In genomic region chr2:60636910-60637761, GRCm38 (mm10) we compare ENCODE assay signal across 15 mouse cellular contexts.
DNase-seq lines count a peak whose midpoint lies in the region; ATAC-seq and TF ChIP-seq lines count a peak whose summit lies in the region.
"Had no signal": no experiment of that assay in that cellular context is flagged by ENCODE, and none has a peak within 500 bp of the region (broad histone marks: within the 10 kb centered on the region; RNA-seq: fewer than 3 reads in every experiment).

No protein-coding gene starts in this region.

- WGBS in embryonic facial prominence, embryonic 14.5 days, result 53% methylated on average over 20 of the region's 20 CpGs
- 60% methylated on average over 20 of the region's 20 CpGs for WGBS in embryonic facial prominence, embryonic 10.5 days
- 28% methylated on average over 20 of the region's 20 CpGs for WGBS in lung, embryonic 15.5 days
- WGBS in forebrain, postnatal 0 days, result 19% methylated on average over 20 of the region's 20 CpGs
- 29% methylated on average over 20 of the region's 20 CpGs for WGBS in midbrain, embryonic 16.5 days

- DNase-seq in embryonic facial prominence, embryonic 14.5 days (ENCODE audit: low spot score), result no peak
- no peak for DNase-seq in embryonic facial prominence, embryonic 10.5 days (ENCODE audit: low spot score)
- no peak for DNase-seq in lung, postnatal 10 days
- no peak for DNase-seq in forebrain, postnatal 0 days
- DNase-seq in thymus, postnatal 36 days, result no peak
- DNase-seq in adrenal gland, adult 18-20 months (ENCODE audit: low spot score in 2 of 2), result no peak
- DNase-seq: adrenal gland, postnatal 25 days; cerebellum, adult 9-11 months; gastrocnemius, postnatal 25 days; heart, postnatal 4 days; kidney, adult 11 months; kidney, postnatal 25 days had no signal

- H3K9me3 ChIP-seq in embryonic facial prominence, embryonic 14.5 days (ENCODE audit: control insufficient read depth, low read length), result no peaks in the 10 kb centered on the region
- no peaks in the 10 kb centered on the region for H3K9me3 ChIP-seq in embryonic facial prominence, embryonic 10.5 days
- no peaks in the 10 kb centered on the region for H3K9me3 ChIP-seq in lung, embryonic 15.5 days
- no peaks in the 10 kb centered on the region for H3K9me3 ChIP-seq in forebrain, postnatal 0 days (ENCODE audit: low read length)
- no peaks in the 10 kb centered on the region for H3K9me3 ChIP-seq in midbrain, embryonic 16.5 days (replicated peaks; ENCODE audit: control insufficient read depth, low read length, poor library complexity, severe bottlenecking)
- H3K9me3 ChIP-seq: embryonic facial prominence, embryonic 12.5 days had no signal

- H3K9ac ChIP-seq in embryonic facial prominence, embryonic 14.5 days (ENCODE audit: low read depth, low read length), result no peak overlapping the region
- no peak overlapping the region for H3K9ac ChIP-seq in lung, embryonic 15.5 days
- no peak overlapping the region for H3K9ac ChIP-seq in forebrain, postnatal 0 days
- peak overlapping the region; percentile 8; the same call in 1 of the 2 replicates for H3K9ac ChIP-seq in midbrain, embryonic 16.5 days (ENCODE audit: low read depth, low read length)
- H3K9ac ChIP-seq: embryonic facial prominence, embryonic 12.5 days had no signal

- no peak overlapping the region for H3K27ac ChIP-seq in embryonic facial prominence, embryonic 14.5 days (replicated peaks; ENCODE audit: low read depth, low read length)
- H3K27ac ChIP-seq in embryonic facial prominence, embryonic 10.5 days (replicated peaks), result no peak overlapping the region
- 0 out of 2 replicates have a peak overlapping the region, but pooled peaks have one; percentile 22 for H3K27ac ChIP-seq in lung, embryonic 15.5 days
- H3K27ac ChIP-seq in forebrain, postnatal 0 days (ENCODE audit: low read depth, low read length), result no peak overlapping the region
- no peak overlapping the region for H3K27ac ChIP-seq in midbrain, embryonic 16.5 days (ENCODE audit: low read length)
- H3K27ac ChIP-seq: embryonic facial prominence, embryonic 12.5 days had no signal

- no peaks in the 10 kb centered on the region for H3K36me3 ChIP-seq in embryonic facial prominence, embryonic 14.5 days (ENCODE audit: control insufficient read depth, insufficient read depth, low read length)
- H3K36me3 ChIP-seq in embryonic facial prominence, embryonic 10.5 days (replicated peaks), result no peaks in the 10 kb centered on the region
- no peaks in the 10 kb centered on the region for H3K36me3 ChIP-seq in lung, embryonic 15.5 days
- no peaks in the 10 kb centered on the region for H3K36me3 ChIP-seq in forebrain, postnatal 0 days (ENCODE audit: insufficient read depth)
- no peaks in the 10 kb centered on the region for H3K36me3 ChIP-seq in midbrain, embryonic 16.5 days (ENCODE audit: control insufficient read depth, insufficient read depth, low read length)
- H3K36me3 ChIP-seq: embryonic facial prominence, embryonic 12.5 days had no signal

- H3K4me1 ChIP-seq in embryonic facial prominence, embryonic 14.5 days (ENCODE audit: control insufficient read depth, insufficient read depth, low read length), result no peaks in the 10 kb centered on the region
- peaks cover 23% of the 10 kb centered on the region for H3K4me1 ChIP-seq in embryonic facial prominence, embryonic 10.5 days
- H3K4me1 ChIP-seq in lung, embryonic 15.5 days, result peaks cover 17% of the 10 kb centered on the region
- no peaks in the 10 kb centered on the region for H3K4me1 ChIP-seq in forebrain, postnatal 0 days (ENCODE audit: insufficient read depth)
- peaks cover 14% of the 10 kb centered on the region for H3K4me1 ChIP-seq in midbrain, embryonic 16.5 days (ENCODE audit: control insufficient read depth, insufficient read depth, low read length)

- no peak overlapping the region for H3K4me2 ChIP-seq in embryonic facial prominence, embryonic 14.5 days (ENCODE audit: low read depth, low read length)
- no peak overlapping the region; the same call in 1 of the 2 replicates for H3K4me2 ChIP-seq in lung, embryonic 15.5 days
- peak overlapping the region; percentile 26 for H3K4me2 ChIP-seq in forebrain, postnatal 0 days (ENCODE audit: low read depth)
- H3K4me2 ChIP-seq in midbrain, embryonic 16.5 days (ENCODE audit: low read length), result peak overlapping the region; percentile 32; the same call in 1 of the 2 replicates
- H3K4me2 ChIP-seq: embryonic facial prominence, embryonic 12.5 days had no signal

- no peak overlapping the region for H3K4me3 ChIP-seq in embryonic facial prominence, embryonic 14.5 days (ENCODE audit: low read depth, low read length)
- no peak overlapping the region for H3K4me3 ChIP-seq in embryonic facial prominence, embryonic 10.5 days
- H3K4me3 ChIP-seq in lung, embryonic 15.5 days, result no peak overlapping the region
- no peak overlapping the region for H3K4me3 ChIP-seq in forebrain, postnatal 0 days (ENCODE audit: low read depth, low read length)
- H3K4me3 ChIP-seq in midbrain, embryonic 16.5 days (ENCODE audit: low read depth, low read length), result no peak overlapping the region
- H3K4me3 ChIP-seq: embryonic facial prominence, embryonic 12.5 days had no signal

- ATAC-seq in embryonic facial prominence, embryonic 14.5 days (ENCODE audit: low read depth), result peak; percentile 55; the same call in 1 of the 2 replicates
- ATAC-seq in lung, embryonic 15.5 days (ENCODE audit: borderline replicate concordance, extremely low read depth, low FRiP score, low TSS enrichment), result no peak; the same call in 1 of the 2 replicates
- ATAC-seq in forebrain, postnatal 0 days, result peak; percentile 18; the same call in 1 of the 2 replicates
- peak; percentile 56; the same call in 1 of the 2 replicates for ATAC-seq in midbrain, embryonic 16.5 days

- TF ChIP-seq CTCF in forebrain, postnatal 0 days (IDR thresholded peaks at IDR 0.05; ENCODE audit: low read depth), result no peak

- H3K27me3 ChIP-seq in embryonic facial prominence, embryonic 14.5 days (replicated peaks; ENCODE audit: control insufficient read depth, insufficient read depth, low read length), result no peaks in the 10 kb centered on the region
- H3K27me3 ChIP-seq in embryonic facial prominence, embryonic 10.5 days (replicated peaks; ENCODE audit: low read depth, poor library complexity, severe bottlenecking), result 0 out of 2 replicates have a peak, but pooled peaks cover 13% of the 10 kb centered on the region
- H3K27me3 ChIP-seq in lung, embryonic 15.5 days, result no peaks in the 10 kb centered on the region
- no peaks in the 10 kb centered on the region; the same call in 1 of the 2 replicates for H3K27me3 ChIP-seq in forebrain, postnatal 0 days (ENCODE audit: insufficient read depth, low read length)
- H3K27me3 ChIP-seq in midbrain, embryonic 16.5 days (ENCODE audit: control insufficient read depth, insufficient read depth, low read depth, low read length), result no peaks in the 10 kb centered on the region; the same call in 1 of the 2 replicates
- H3K27me3 ChIP-seq: embryonic facial prominence, embryonic 12.5 days had no signal

Comparison
In these comparisons a context has a peak if more than half of its experiments do, and no peak if none do; other contexts are left out.
1. H3K4me2 ChIP-seq: peak in forebrain, postnatal 0 days (single experiment) and midbrain, embryonic 16.5 days (single experiment); none in embryonic facial prominence, embryonic 14.5 days (single experiment) and lung, embryonic 15.5 days (single experiment).